Mouse (Mus musculus): Measurements from ENCODE around the gene Slc11a1.

Slc11a1 gene

GRCm38 (mm10) chr1:74408589-74409504, 33.9 kb downstream of the Slc11a1 start, which contains the start of gene Vil1:
TSS of gene Vil1 (plus strand) at chr1:74409376.
- DNase-seq (ENCODE audit: low read depth, low spot score): no peak

DNA sequence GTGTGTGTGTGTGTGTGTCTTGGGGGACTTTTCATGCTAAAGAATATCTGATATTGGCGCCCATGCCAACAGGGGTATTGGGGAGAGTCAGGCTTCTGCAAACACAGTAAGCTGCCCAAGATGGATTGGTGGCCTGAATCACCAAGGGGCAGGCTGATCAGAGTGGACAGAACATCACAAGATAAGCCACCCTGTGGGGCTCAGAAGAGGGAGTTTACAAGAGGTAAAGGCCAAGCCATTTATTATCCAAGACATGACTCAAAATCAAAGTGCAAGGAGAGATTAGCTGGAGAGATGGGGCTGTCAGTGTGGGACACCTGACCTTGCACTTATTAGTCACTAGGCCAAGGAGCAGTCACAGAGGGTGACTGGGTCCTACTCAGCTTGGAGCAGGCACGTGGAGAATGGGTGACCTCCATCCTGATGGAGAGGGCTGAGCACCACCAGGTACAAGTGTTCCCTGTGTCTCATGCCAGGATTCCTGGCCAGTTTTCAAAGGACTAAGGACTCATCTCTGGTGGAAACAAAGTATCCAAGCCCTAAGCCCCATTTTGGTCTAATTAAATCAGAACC, 36.8 kb downstream of the Slc11a1 start:
- no peak for DNase-seq (ENCODE audit: low read depth, low spot score)

DNA sequence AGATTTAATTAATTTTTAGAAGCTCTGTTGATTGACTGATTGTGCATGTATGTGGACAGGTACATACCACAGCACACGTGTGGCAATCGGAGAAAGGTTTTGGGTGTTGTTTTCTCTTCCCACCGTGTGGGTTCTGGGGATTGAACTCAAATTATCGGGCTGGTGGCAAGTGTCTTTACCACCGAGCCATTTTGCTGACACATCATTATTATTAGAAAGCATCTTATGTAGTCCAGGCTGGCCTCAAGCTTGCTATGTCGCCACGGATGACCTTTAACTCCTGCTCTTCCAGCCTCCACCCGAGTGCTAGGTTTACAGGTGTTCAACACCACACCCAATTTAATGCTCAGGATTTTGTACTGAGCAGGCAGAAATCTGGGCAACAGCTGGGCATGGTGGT, 37.7 kb downstream of the Slc11a1 start:
- no peak for DNase-seq (ENCODE audit: low read depth, low spot score)

DNA sequence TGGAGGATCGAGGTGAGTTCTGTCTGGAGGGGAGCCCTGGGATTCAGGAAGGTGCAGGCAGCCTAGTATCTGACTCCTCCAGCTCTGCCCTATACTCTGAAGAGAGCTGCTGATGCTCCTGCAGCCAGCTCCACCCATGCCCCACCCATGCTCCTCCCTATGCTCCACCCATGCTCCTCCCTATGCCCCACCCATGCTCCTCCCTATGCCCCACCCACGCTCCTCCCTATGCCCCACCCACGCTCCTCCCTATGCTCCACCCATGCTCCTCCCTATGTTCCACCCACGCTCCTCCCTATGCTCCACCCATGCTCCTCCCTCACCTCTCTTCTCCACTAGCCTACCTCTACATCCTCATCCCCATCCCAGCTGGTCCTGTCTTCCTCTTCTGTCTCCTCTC, 40.1 kb downstream of the Slc11a1 start:
- DNase-seq (ENCODE audit: low read depth, low spot score): no peak

DNA sequence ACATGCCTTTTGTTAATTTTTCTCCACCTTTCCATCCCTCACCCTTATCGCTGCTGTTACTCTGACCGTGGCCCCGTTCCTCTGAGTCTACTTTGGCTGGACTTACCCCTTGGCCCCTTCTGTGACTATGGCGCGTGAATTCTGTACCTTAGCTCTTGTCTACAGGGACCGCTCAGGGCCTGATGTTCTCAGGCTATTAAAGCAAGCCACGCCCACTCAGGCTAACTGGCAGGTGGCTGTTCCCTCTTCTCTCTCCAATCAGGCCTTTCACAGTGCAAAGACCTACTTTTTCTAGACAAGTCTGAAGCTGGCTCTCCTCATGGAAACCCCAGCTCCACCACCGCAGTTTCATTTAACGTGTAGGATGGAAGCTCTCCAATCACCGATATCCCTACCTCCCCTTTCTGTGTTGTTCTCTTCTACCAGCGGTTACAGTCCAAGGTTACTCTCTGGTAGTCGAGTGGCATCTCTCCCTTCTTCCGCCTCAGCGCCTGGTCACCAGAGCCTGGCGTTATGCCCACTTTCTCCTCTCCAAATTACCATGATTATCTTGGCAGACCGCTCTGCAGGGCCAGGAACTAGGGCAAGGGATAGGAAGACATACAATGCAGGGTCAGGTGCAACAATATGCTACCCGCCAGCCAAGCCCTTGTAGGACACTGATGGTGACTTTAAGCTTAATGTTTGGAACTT, 43.9 kb downstream of the Slc11a1 start:
- no peak for DNase-seq (ENCODE audit: low read depth, low spot score)

DNA sequence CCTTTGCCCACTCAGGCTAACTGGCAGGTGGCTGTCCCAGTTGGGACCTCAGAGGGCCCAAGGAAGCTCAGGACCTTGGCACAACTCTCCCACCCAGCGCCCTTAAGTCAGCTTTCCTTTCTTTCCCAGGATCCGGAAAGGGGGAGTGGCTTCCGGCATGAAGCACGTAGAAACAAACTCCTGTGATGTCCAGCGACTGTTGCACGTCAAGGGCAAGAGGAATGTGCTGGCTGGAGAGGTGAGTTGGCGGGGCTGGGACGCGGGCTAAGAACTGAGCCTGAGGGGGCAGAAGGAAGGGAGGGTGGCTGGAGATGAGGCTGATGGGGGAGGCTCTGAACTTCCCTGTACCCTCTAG, 44.4 kb downstream of the Slc11a1 start:
- DNase-seq (ENCODE audit: low read depth, low spot score): no peak

DNA sequence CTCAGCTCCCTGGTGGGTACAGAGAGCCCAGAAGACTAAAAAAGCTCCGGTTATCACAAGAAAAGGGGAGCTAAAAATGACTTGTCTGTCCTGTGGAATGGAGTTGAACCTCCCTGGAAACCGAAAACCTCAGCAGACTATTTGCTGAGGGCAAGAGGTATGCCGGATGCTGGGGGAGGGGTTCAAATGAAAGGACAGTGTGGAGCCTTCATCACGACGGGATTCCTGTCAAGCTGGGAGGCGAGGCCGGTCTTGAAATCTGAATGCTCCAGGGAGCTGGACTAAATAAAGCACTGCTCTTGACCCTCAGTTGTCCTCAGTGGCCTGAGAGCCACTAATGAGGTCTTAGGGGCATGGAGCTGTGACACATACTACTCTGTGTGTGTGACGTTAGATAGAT, 48.2 kb downstream of the Slc11a1 start:
- no peak for DNase-seq (ENCODE audit: low read depth, low spot score)

GRCm38 (mm10) chr1:74425845-74426244, 50.9 kb downstream of the Slc11a1 start:
- no peak for DNase-seq (ENCODE audit: low read depth, low spot score)

- DNase-seq (ENCODE audit: low read depth, low spot score): no peak
Measured at GRCm38 (mm10) chr1:74433220-74433619, 58.2 kb downstream of the Slc11a1 start.

GRCm38 (mm10) chr1:74434596-74434995, 59.6 kb downstream of the Slc11a1 start:
- DNase-seq (ENCODE audit: low read depth, low spot score): no peak

GRCm38 (mm10) chr1:74435563-74435962, 60.6 kb downstream of the Slc11a1 start:
- no peak for DNase-seq (ENCODE audit: low read depth, low spot score)
